Mouse (Mus musculus) G1E (cell line): ENCODE data around the gene Msantd2.

Experiments used
- CTCF ChIP-seq: IDR thresholded peaks from 2 replicates; pipeline ENCODE4 v1.5.1; 2012; ENCODE audit warnings: low read depth, low read length, inconsistent platforms, mixed read lengths
- GATA1 ChIP-seq: IDR thresholded peaks from 2 replicates; pipeline ENCODE4 v1.6.1; 2012; ENCODE audit warnings: borderline replicate concordance, low read length, inconsistent platforms, mixed read lengths
- GATA2 ChIP-seq: IDR thresholded peaks from 2 replicates; pipeline ENCODE4 v1.6.1; 2012; ENCODE audit warnings: low read depth, low read length, inconsistent platforms, borderline replicate concordance
- POLR2AphosphoS5 ChIP-seq: IDR thresholded peaks from 2 replicates; pipeline ENCODE4 v1.6.1; 2012; ENCODE audit warnings: low read depth, low read length, inconsistent platforms; ENCODE audit not compliant: insufficient replicate concordance
- TAL1 ChIP-seq: conservative IDR thresholded peaks from 2 replicates; pipeline ENCODE4 v1.6.1; 2012; ENCODE audit warnings: low read depth, low read length, inconsistent platforms, mixed read lengths

DNA sequence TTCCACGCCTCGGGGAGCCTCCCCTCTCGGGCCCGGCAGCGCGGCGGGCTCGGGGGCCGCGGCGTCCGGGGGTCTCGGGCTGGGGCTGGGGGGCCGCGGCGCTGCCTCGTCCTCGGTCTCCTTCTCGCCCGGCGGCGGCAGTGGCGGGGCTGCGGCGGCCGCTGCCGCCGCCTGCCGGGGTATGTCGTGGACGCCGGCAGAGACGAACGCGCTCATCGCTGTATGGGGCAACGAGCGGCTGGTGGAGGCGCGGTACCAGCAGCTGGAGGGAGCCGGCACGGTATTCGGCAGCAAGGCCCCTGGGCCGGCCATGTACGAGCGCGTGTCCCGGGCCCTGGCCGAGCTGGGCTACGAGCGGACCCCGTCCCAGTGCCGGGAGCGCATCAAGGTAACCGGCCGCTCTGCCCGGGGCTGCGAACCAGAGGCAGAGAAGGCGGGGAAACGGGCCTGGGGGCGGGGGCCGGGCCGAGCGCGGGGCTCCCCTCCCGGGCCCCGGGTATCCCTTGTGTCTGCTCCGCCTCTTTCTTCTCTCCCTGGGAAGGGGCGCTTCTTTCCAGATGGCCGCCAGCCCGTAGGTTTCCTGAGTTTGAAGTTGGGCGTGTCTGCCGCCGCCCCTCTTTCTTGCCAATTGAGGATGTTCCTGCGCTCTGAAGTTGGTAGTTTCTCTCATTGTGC is 464 bp downstream of the Msantd2 start:
- TF ChIP-seq CTCF, result no peak
- TF ChIP-seq GATA1, result no peak
- TF ChIP-seq POLR2AphosphoS5, result no peak
- TF ChIP-seq TAL1, result no peak
- TF ChIP-seq GATA2, result no peak
